Mouse (Mus musculus) kidney, embryonic 14.5 days (tissue): ENCODE measurements at regions not wholly inside any gene's neighbourhood (a gene's known extent, or its start where the extent isn't known, plus 50 kb on each side); places are given as distances from the start of the nearest gene placed in this dataset.
A peak's percentile ranks its signal among the peaks of the same experiment; 100 is the strongest.

Experiments
- ATAC-seq: fragments of 200-750 bp; cut with Nextera tagmentation; 2 replicates; pipeline ENCODE4 v1.8.0; 2017; ENCODE audit warnings: moderate number of reproducible peaks, mild to moderate bottlenecking, moderate TSS enrichment, moderate library complexity; ENCODE audit not compliant: low FRiP score, low TSS enrichment
- H3K27ac ChIP-seq: fragments of 300-500 bp; sonication (generic); 2 replicates; pipeline ENCODE4 v1.5.1; 2014; ENCODE audit warnings: low read depth, mild to moderate bottlenecking, low read length, moderate library complexity, mixed read lengths
- H3K27me3 ChIP-seq: fragments of 300-500 bp; sonication (generic); 2 replicates; pipeline ENCODE4 v1.6.1; 2014; ENCODE audit warnings: mild to moderate bottlenecking, low read length; ENCODE audit not compliant: control insufficient read depth, insufficient read depth
- H3K36me3 ChIP-seq: fragments of 300-500 bp; sonication (generic); 2 replicates; pipeline ENCODE4 v1.6.1; 2014; ENCODE audit warnings: low read length, mixed read lengths; ENCODE audit not compliant: control insufficient read depth, insufficient read depth
- H3K4me1 ChIP-seq: fragments of 300-500 bp; sonication (generic); 2 replicates; pipeline ENCODE4 v1.6.1; 2014; ENCODE audit warnings: low read length, mixed read lengths; ENCODE audit not compliant: control insufficient read depth, insufficient read depth
- H3K4me2 ChIP-seq: fragments of 300-500 bp; sonication (generic); replicated peaks from 2 replicates; pipeline ENCODE4 v1.6.1; 2014; ENCODE audit warnings: low read depth, mild to moderate bottlenecking, low read length
- H3K4me3 ChIP-seq: fragments of 300-500 bp; sonication (generic); 2 replicates; pipeline ENCODE4 v1.5.1; 2014; ENCODE audit warnings: mild to moderate bottlenecking, low read length
- H3K9ac ChIP-seq: fragments of 300-500 bp; sonication (generic); 2 replicates; pipeline ENCODE4 v1.6.1; 2014; ENCODE audit warnings: low read depth, mild to moderate bottlenecking, low read length, moderate library complexity
- H3K9me3 ChIP-seq: fragments of 300-500 bp; sonication (generic); 2 replicates; pipeline ENCODE4 v1.6.1; 2016; ENCODE audit warnings: low read length; ENCODE audit not compliant: control insufficient read depth
- WGBS: fragments of 180-500 bp; shearing (Covaris S2); extraction: QIAGEN DNeasy Blood & Tissue Kit; methylation state at CpG from one replicate; pipeline ENCODE4 v1.1.7; 2014; 5-methylcytosine and 5-hydroxymethylcytosine counted together

- Histone ChIP-seq H3K4me1 (no peaks in the 10 kb centered on the region), H3K27ac (no peak overlapping the region), H3K9me3 (no peaks in the 10 kb centered on the region), H3K36me3 (no peaks in the 10 kb centered on the region), H3K9ac (no peak overlapping the region), H3K27me3 (no peaks in the 10 kb centered on the region), H3K4me2 (no peak overlapping the region), H3K4me3 (no peak overlapping the region)
- ATAC-seq = no peak
- 82% methylated on average over 5 of the region's 5 CpGs for WGBS
Measured at GRCm38 (mm10) chr8:37048912-37049692, 55.7 kb downstream of the AI429214 start.

- H3K4me2 ChIP-seq = no peak overlapping the region
- no peak for ATAC-seq
- H3K27me3 ChIP-seq = no peaks in the 10 kb centered on the region
- H3K4me3 ChIP-seq = no peak overlapping the region
- no peak overlapping the region for H3K9ac ChIP-seq
- H3K36me3 ChIP-seq = no peaks in the 10 kb centered on the region
- WGBS = 85% methylated on average over 6 of the region's 6 CpGs
- no peaks in the 10 kb centered on the region for H3K9me3 ChIP-seq
- H3K4me1 ChIP-seq = no peaks in the 10 kb centered on the region
- no peak overlapping the region for H3K27ac ChIP-seq
Measured at GRCm38 (mm10) chr8:37049969-37050683, 56.7 kb downstream of the AI429214 start.

GRCm38 (mm10) chr8:37050684-37051028 lies 57.3 kb downstream of the AI429214 start:
- Histone ChIP-seq H3K36me3 (no peaks in the 10 kb centered on the region), H3K4me1 (no peaks in the 10 kb centered on the region), H3K4me2 (no peak overlapping the region), H3K9ac (no peak overlapping the region), H3K9me3 (no peaks in the 10 kb centered on the region), H3K27ac (no peak overlapping the region), H3K27me3 (no peaks in the 10 kb centered on the region), H3K4me3 (no peak overlapping the region)
- WGBS = 21% methylated on average over 1 of the region's 1 CpGs
- no peak for ATAC-seq

GRCm38 (mm10) chr8:37056376-37056775 lies 63.0 kb downstream of the AI429214 start:
- H3K4me1 ChIP-seq = no peaks in the 10 kb centered on the region

GRCm38 (mm10) chr8:37058390-37058789 lies 65.0 kb downstream of the AI429214 start:
- Histone ChIP-seq H3K4me2 (no peak overlapping the region), H3K9me3 (no peaks in the 10 kb centered on the region), H3K4me3 (no peak overlapping the region), H3K9ac (no peak overlapping the region), H3K27ac (no peak overlapping the region), H3K36me3 (no peaks in the 10 kb centered on the region), H3K27me3 (no peaks in the 10 kb centered on the region), H3K4me1 (no peaks in the 10 kb centered on the region)
- ATAC-seq = no peak
- WGBS = 62% methylated on average over 6 of the region's 6 CpGs

More at GRCm38 (mm10) chr8:37056376-37056775, 63.0 kb downstream of the AI429214 start:
- no peaks in the 10 kb centered on the region for H3K27me3 ChIP-seq
- H3K36me3 ChIP-seq = no peaks in the 10 kb centered on the region
- no peak overlapping the region for H3K4me3 ChIP-seq
- no peak overlapping the region for H3K27ac ChIP-seq
- no peaks in the 10 kb centered on the region for H3K9me3 ChIP-seq
- no peak overlapping the region for H3K9ac ChIP-seq
- H3K4me2 ChIP-seq = no peak overlapping the region
- ATAC-seq = no peak
- 86% methylated on average over 3 of the region's 3 CpGs for WGBS

DNA sequence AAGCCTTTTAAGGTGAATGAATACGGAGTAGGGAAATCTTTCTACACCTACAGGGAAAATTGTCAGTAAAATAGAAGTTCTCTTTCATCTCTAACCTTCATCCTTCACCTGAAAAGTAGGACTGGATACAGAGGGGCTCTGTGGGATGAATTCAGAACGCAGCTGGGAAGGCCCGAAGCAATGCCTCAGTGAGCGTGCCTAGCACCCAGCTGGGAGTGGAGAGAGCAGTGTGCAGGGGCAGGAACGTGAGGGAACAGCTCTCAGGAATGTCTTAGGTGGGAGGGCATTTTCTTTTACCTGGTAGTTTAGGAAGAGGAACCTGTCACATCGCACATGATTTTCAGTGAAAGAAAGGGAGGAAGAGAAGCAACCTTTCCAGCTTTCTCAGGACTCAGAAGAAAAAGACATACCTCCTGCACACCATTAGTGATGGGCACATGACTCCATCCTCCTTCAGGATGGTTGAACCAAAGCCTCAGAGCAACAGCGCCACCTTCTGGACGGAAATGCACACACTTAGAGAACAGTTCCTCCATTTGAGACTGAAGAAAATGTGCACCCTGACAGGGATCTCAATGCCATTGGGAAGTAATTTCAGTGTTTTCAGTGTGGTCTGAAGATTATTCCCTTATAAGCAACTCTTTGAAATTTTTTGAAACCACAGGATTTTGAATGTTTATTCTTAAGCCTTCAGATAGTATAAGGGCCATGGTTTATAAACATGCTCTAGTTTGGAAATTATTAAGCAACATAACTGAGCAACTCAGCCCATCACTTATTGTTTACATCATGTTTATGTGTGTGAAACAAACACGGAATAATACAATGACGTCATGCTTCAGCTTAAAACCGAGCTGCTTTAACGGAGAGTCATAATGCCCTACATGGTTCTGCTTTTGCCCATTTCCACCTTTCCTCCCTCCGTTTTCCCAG lies 68.9 kb downstream of the AI429214 start:
- H3K4me3 ChIP-seq = no peak overlapping the region
- no peak overlapping the region for H3K4me2 ChIP-seq
- H3K9me3 ChIP-seq = no peaks in the 10 kb centered on the region
- H3K36me3 ChIP-seq = no peaks in the 10 kb centered on the region
- no peaks in the 10 kb centered on the region for H3K4me1 ChIP-seq
- no peak overlapping the region for H3K27ac ChIP-seq
- H3K27me3 ChIP-seq = no peaks in the 10 kb centered on the region
- WGBS = 38% methylated on average over 13 of the region's 13 CpGs
- H3K9ac ChIP-seq = no peak overlapping the region
- ATAC-seq = peak; percentile 83; the same call in 1 of the 2 replicates

- 19% methylated on average over 12 of the region's 12 CpGs for WGBS
- Histone ChIP-seq H3K27ac (no peak overlapping the region), H3K4me2 (no peak overlapping the region), H3K9me3 (no peaks in the 10 kb centered on the region), H3K36me3 (no peaks in the 10 kb centered on the region), H3K4me1 (no peaks in the 10 kb centered on the region), H3K27me3 (no peaks in the 10 kb centered on the region), H3K4me3 (no peak overlapping the region), H3K9ac (no peak overlapping the region)
- ATAC-seq = peak; percentile 84
Measured at GRCm38 (mm10) chr8:37063764-37064331, 70.4 kb downstream of the AI429214 start.

- Histone ChIP-seq H3K4me1 (no peaks in the 10 kb centered on the region), H3K27me3 (no peaks in the 10 kb centered on the region), H3K4me3 (no peak overlapping the region), H3K9ac (no peak overlapping the region), H3K4me2 (no peak overlapping the region), H3K36me3 (no peaks in the 10 kb centered on the region), H3K9me3 (no peaks in the 10 kb centered on the region), H3K27ac (no peak overlapping the region)
- 21% methylated on average over 2 of the region's 2 CpGs for WGBS
- ATAC-seq = no peak
Measured at GRCm38 (mm10) chr8:37072905-37073304, 79.5 kb downstream of the AI429214 start.
